Mouse (Mus musculus): ENCODE results near the gene Vwa3b.
"Not testable (repeated sequence)": the region's sequence is repeated elsewhere in the genome, so short reads cannot be mapped to it uniquely, and the experiment has no call there.

Gene Vwa3b

GRCm38 (mm10) chr1:37025962-37026686 is at the start of gene Vwa3b:
Vwa3b (plus strand) TSS chr1:37026596.
- no peak for DNase-seq (ENCODE audit: low read depth)

- DNase-seq (ENCODE audit: low read depth), result no peak
These were observed 49.6 kb upstream of the Vwa3b start for GRCm38 (mm10) chr1:36976770-36977169.

GRCm38 (mm10) chr1:36982191-36982961 is 44.0 kb upstream of the Vwa3b start:
- DNase-seq (ENCODE audit: low read depth), result no peak

- DNase-seq (ENCODE audit: low read depth), result no peak
These were observed 42.6 kb upstream of the Vwa3b start for GRCm38 (mm10) chr1:36983754-36984153.

- no peak for DNase-seq (ENCODE audit: low read depth)
These were observed 42.0 kb upstream of the Vwa3b start for GRCm38 (mm10) chr1:36984406-36984805.

- no peak for DNase-seq (ENCODE audit: low read depth)
These were observed 40.5 kb upstream of the Vwa3b start for GRCm38 (mm10) chr1:36985896-36986295.

GRCm38 (mm10) chr1:36986396-36987160 is 39.8 kb upstream of the Vwa3b start:
- no peak for DNase-seq (ENCODE audit: low read depth)

- DNase-seq (ENCODE audit: low read depth), result no peak
These were observed 38.9 kb upstream of the Vwa3b start for GRCm38 (mm10) chr1:36987172-36988148.

GRCm38 (mm10) chr1:36988161-36988560 is 38.2 kb upstream of the Vwa3b start:
- DNase-seq (ENCODE audit: low read depth), result no peak

GRCm38 (mm10) chr1:36988561-36988960 is 37.8 kb upstream of the Vwa3b start:
- DNase-seq (ENCODE audit: low read depth), result no peak

GRCm38 (mm10) chr1:36994296-36994695 is 32.1 kb upstream of the Vwa3b start:
- no peak for DNase-seq (ENCODE audit: low read depth)

GRCm38 (mm10) chr1:36995760-36996159 is 30.6 kb upstream of the Vwa3b start:
- no peak for DNase-seq (ENCODE audit: low read depth)

GRCm38 (mm10) chr1:36996561-36997213 is 29.7 kb upstream of the Vwa3b start:
- no peak for DNase-seq (ENCODE audit: low read depth)

- peak; percentile 69 for DNase-seq (ENCODE audit: low read depth)
These were observed 26.1 kb upstream of the Vwa3b start for GRCm38 (mm10) chr1:37000307-37000706.

- DNase-seq (ENCODE audit: low read depth), result no peak
These were observed 24.6 kb upstream of the Vwa3b start for GRCm38 (mm10) chr1:37001636-37002315.

GRCm38 (mm10) chr1:37002316-37003008 is 23.9 kb upstream of the Vwa3b start:
- DNase-seq (ENCODE audit: low read depth), result peak; percentile 55

GRCm38 (mm10) chr1:37004533-37004932 is 21.9 kb upstream of the Vwa3b start:
- DNase-seq (ENCODE audit: low read depth), result no peak

GRCm38 (mm10) chr1:37005036-37005435 is 21.4 kb upstream of the Vwa3b start:
- DNase-seq (ENCODE audit: low read depth), result peak; percentile 56

GRCm38 (mm10) chr1:37006529-37006928 is 19.9 kb upstream of the Vwa3b start:
- DNase-seq (ENCODE audit: low read depth), result not testable (repeated sequence)

- DNase-seq (ENCODE audit: low read depth), result no peak
These were observed 16.5 kb upstream of the Vwa3b start for GRCm38 (mm10) chr1:37009880-37010279.
